Mouse (Mus musculus): Measurements from ENCODE around the gene Col27a1. TPM values are rescaled to one million over a fixed set of nuclear protein-coding genes. Genes with fewer than 3 reads are reported as not detected.

Col27a1 gene
- polyA plus RNA-seq, 1 experiment from 2014 or later = 32.3 TPM

DNA sequence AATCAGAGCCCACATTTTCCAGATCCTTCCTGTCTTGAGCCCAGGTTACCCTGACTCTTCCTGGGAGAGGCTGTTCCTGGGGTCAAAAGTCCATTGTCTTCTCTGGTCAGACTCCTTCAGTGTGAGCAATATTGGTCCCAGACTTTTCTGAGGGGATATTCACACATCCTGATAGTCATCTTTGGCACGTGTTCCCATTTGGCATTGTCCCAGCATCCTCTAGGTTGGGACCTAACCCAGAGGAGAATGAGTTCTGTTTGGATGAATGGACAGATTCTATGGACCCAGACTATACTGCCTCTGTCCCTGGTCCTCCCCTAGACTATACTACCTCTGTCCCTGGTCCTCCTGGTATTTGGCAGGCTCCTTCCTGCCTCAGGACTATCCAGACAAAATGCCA lies 53.8 kb downstream of the Col27a1 start:
- Histone ChIP-seq H3K27me3 (no peaks in the 10 kb centered on the region), H3K9ac (no peak overlapping the region), H3K27ac (no peak overlapping the region), H3K36me3 (peaks cover 93% of the 10 kb centered on the region), H3K9me3 (no peaks in the 10 kb centered on the region), H3K4me1 (peaks cover 10% of the 10 kb centered on the region), H3K4me3 (no peak overlapping the region), H3K4me2 (replicated peaks) (no peak overlapping the region)
- ATAC-seq (ENCODE audit: low FRiP score, low read depth) = no peak
- WGBS = 86% methylated on average over 1 of the region's 1 CpGs

DNA sequence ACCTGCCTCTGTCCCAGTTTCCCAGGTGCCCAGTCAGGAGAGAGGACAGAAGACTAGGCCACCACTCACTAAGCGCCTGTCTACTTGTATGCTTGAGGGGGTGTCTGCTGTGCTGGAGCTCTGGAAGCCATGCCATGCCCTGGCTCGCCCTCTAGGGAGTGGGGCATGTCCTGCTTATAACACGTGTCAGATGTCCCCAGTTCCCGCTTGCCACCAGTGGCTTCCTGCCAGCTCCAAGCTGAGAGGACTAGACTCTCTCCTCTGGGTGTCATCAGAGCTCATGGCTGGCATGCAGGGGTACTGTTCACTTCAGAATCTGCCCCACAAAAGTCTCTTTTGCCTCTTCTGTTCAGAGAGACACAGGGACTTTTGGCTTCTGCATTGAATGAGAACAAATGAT lies 55.0 kb downstream of the Col27a1 start:
- no peak overlapping the region for H3K9ac ChIP-seq
- H3K36me3 ChIP-seq = peaks cover 100% of the 10 kb centered on the region
- H3K27me3 ChIP-seq = no peaks in the 10 kb centered on the region
- H3K9me3 ChIP-seq = no peaks in the 10 kb centered on the region
- no peaks in the 10 kb centered on the region for H3K4me1 ChIP-seq
- WGBS = 67% methylated on average over 4 of the region's 4 CpGs
- no peak overlapping the region; the same call in 1 of the 2 replicates for H3K27ac ChIP-seq
- H3K4me2 ChIP-seq (replicated peaks) = no peak overlapping the region
- no peak for ATAC-seq (ENCODE audit: low FRiP score, low read depth)
- H3K4me3 ChIP-seq = no peak overlapping the region

DNA sequence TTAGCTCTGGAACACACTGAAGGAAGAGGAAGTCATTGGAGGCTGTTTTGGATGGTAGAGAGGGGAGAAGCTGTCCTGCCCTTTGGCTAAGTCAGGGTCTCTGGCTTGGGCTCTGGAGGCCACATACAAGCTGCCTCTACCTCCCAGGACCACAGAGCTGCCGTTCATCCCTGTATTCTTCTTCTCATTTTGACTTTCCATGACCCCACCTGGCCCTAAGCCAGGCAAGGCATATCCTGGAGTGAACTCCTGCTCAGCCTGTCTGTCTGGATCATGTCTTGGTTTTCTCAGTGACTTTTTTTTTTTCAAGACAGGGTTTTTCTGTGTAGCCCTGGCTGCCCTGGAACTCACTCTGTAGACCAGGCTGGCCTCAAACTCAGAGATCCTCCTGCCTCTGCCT lies 60.7 kb downstream of the Col27a1 start:
- Histone ChIP-seq H3K4me2 (replicated peaks) (no peak overlapping the region), H3K4me1 (peaks cover 3% of the 10 kb centered on the region; the same call in 1 of the 2 replicates), H3K36me3 (peaks cover 94% of the 10 kb centered on the region), H3K9ac (no peak overlapping the region), H3K27ac (no peak overlapping the region), H3K27me3 (no peaks in the 10 kb centered on the region), H3K9me3 (no peaks in the 10 kb centered on the region), H3K4me3 (no peak overlapping the region)
- WGBS = 82% methylated on average over 1 of the region's 1 CpGs
- ATAC-seq (ENCODE audit: low FRiP score, low read depth) = no peak

DNA sequence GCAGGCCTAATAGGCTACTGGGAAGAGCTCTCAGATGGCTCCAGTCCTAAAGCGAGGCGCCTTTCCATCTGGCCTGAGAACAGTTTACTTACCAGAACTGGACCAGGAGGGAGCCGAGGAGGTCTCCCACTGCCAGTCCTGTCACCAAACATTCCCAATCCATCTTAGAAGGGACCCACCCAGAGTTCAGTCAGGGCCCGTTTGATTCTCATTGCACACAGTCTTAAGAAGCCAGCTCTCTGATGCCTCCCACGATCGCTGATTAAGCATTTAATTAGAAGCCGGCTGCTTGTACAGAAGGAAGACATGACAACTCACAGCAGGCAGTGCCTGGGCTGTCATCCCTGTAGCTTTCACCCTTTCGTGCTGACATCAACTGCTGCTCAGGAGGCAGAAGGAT lies 61.4 kb downstream of the Col27a1 start:
- H3K4me3 ChIP-seq = no peak overlapping the region
- ATAC-seq (ENCODE audit: low FRiP score, low read depth) = no peak
- no peak overlapping the region for H3K27ac ChIP-seq
- H3K4me2 ChIP-seq (replicated peaks) = no peak overlapping the region
- H3K4me1 ChIP-seq = peaks cover 3% of the 10 kb centered on the region; the same call in 1 of the 2 replicates
- 69% methylated on average over 8 of the region's 8 CpGs for WGBS
- no peak overlapping the region for H3K9ac ChIP-seq
- H3K36me3 ChIP-seq = peaks cover 87% of the 10 kb centered on the region
- no peaks in the 10 kb centered on the region for H3K9me3 ChIP-seq
- H3K27me3 ChIP-seq = no peaks in the 10 kb centered on the region

DNA sequence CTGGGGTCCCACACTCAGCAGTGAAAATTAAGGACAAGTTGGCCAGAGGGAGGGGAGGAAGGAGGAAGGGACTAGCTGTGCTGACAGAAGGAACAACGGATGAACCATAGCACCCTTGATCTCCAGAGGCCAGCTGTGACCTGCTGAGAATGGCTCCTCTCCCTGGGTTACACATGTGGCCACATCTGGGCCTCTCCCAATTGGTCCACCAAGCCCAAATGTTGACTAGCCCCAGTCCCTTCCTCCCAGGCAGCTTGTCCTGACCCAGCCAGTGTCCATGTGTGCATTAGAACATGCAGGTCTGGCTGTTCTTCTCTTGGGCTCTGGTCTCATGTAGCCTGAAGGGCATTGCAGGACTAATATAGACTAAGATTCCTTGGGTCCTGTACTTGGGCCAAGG lies 62.8 kb downstream of the Col27a1 start:
- Histone ChIP-seq H3K9ac (no peak overlapping the region), H3K4me2 (replicated peaks) (no peak overlapping the region), H3K27ac (no peak overlapping the region), H3K9me3 (no peaks in the 10 kb centered on the region), H3K4me3 (no peak overlapping the region), H3K4me1 (peaks cover 3% of the 10 kb centered on the region; the same call in 1 of the 2 replicates), H3K36me3 (peaks cover 87% of the 10 kb centered on the region), H3K27me3 (no peaks in the 10 kb centered on the region)
- ATAC-seq (ENCODE audit: low FRiP score, low read depth) = no peak
- WGBS = 83% methylated on average over 1 of the region's 1 CpGs

DNA sequence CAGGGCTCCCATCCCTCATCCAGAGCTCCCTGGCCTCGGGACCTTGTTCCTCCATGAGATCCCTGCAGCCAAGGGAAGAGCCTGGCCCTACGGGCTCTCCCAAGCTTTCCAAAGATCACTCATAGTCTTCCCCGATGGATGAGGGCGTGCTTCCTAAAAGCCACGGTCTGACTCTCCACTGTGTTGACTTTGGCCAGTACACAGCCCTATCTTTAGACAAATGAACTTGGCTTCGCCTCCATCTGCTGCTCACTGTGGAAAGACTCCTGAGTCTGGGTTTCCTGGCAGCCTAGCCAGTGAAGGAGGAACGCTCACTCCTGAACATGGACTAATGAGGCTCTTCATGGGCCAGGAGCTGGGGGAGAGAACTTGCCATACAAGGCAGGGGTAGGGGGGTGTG lies 65.0 kb downstream of the Col27a1 start:
- H3K4me2 ChIP-seq (replicated peaks) = no peak overlapping the region
- no peak overlapping the region; the same call in 1 of the 2 replicates for H3K27ac ChIP-seq
- ATAC-seq (ENCODE audit: low FRiP score, low read depth) = 0 out of 2 replicates have a peak, but pooled peaks have one; percentile 24
- peaks cover 87% of the 10 kb centered on the region for H3K36me3 ChIP-seq
- H3K4me1 ChIP-seq = peaks cover 3% of the 10 kb centered on the region; the same call in 1 of the 2 replicates
- no peaks in the 10 kb centered on the region for H3K9me3 ChIP-seq
- no peak overlapping the region for H3K9ac ChIP-seq
- H3K27me3 ChIP-seq = no peaks in the 10 kb centered on the region
- 83% methylated on average over 7 of the region's 7 CpGs for WGBS
- H3K4me3 ChIP-seq = no peak overlapping the region

DNA sequence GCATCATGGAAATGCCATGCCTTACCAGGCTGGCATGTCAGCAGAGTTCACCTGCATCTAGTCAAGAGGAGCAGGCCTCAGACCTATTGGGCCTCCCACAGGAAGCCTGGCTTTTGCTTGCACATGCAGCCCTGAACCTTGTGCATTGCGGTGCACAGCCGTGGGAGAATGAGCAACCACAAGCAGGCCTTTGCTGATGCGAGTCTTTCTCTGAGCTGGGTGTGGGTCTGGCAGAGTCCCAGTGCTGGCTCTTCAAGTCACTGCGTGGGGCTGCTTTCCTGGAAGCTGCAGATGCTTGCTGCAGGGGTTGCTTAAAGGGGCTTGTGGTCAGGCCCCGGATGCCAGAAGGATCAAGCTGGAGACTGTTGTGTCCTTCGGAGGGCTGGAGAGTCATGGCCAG lies 67.9 kb downstream of the Col27a1 start:
- H3K9ac ChIP-seq = no peak overlapping the region
- H3K4me1 ChIP-seq = peaks cover 3% of the 10 kb centered on the region; the same call in 1 of the 2 replicates
- no peak for ATAC-seq (ENCODE audit: low FRiP score, low read depth)
- WGBS = 86% methylated on average over 6 of the region's 6 CpGs
- H3K36me3 ChIP-seq = peaks cover 88% of the 10 kb centered on the region
- no peak overlapping the region for H3K27ac ChIP-seq
- H3K9me3 ChIP-seq = no peaks in the 10 kb centered on the region
- no peak overlapping the region for H3K4me2 ChIP-seq (replicated peaks)
- no peak overlapping the region for H3K4me3 ChIP-seq
- no peaks in the 10 kb centered on the region for H3K27me3 ChIP-seq

DNA sequence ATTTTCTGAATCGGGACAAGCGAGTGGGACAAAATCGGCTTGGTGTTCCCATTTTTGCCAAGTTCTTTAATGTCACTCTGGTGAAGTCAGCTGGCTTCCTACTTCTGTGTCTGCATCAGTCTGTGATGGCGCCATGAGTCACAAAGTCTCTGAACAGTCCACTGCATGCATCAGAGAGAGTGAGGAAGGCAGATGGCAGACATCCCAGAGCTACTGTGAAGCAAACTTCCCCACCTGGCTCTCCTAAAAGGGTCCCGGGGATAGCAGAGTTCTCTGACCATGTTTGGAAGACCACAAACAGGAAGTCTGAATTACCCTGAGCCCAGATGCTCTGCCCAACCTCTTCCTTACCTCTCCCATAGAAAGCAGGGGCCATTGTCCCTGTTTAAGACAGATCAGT lies 69.5 kb downstream of the Col27a1 start:
- peaks cover 86% of the 10 kb centered on the region for H3K36me3 ChIP-seq
- no peak overlapping the region for H3K9ac ChIP-seq
- 87% methylated on average over 5 of the region's 5 CpGs for WGBS
- no peak for ATAC-seq (ENCODE audit: low FRiP score, low read depth)
- H3K4me1 ChIP-seq = peaks cover 3% of the 10 kb centered on the region; the same call in 1 of the 2 replicates
- no peak overlapping the region for H3K4me3 ChIP-seq
- H3K4me2 ChIP-seq (replicated peaks) = no peak overlapping the region
- no peaks in the 10 kb centered on the region for H3K9me3 ChIP-seq
- H3K27ac ChIP-seq = no peak overlapping the region
- no peaks in the 10 kb centered on the region for H3K27me3 ChIP-seq

DNA sequence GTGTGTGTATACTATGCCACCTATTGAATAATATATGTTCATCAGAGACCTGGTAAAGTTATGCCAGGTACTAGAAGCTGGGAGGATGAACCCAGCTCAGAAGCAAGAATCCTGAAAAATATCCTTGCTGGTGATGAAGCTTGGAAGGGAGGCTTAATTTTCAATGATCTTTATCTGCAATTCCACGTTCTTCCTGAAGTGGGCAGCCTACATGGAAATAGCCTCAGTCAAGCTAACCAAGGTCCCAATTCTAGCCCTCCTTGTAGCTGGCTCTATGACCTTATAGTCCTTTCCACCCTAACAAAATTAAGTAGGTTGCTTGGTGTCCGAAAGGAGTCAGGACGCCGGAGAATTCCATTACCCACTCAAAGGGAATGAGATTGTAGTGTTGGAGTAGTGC lies 72.2 kb downstream of the Col27a1 start:
- H3K36me3 ChIP-seq = peaks cover 87% of the 10 kb centered on the region
- WGBS = 89% methylated on average over 4 of the region's 4 CpGs
- no peak overlapping the region for H3K4me3 ChIP-seq
- no peaks in the 10 kb centered on the region for H3K9me3 ChIP-seq
- no peaks in the 10 kb centered on the region for H3K27me3 ChIP-seq
- H3K9ac ChIP-seq = no peak overlapping the region
- H3K27ac ChIP-seq = no peak overlapping the region
- no peak for ATAC-seq (ENCODE audit: low FRiP score, low read depth)
- H3K4me1 ChIP-seq = peaks cover 18% of the 10 kb centered on the region
- no peak overlapping the region for H3K4me2 ChIP-seq (replicated peaks)

DNA sequence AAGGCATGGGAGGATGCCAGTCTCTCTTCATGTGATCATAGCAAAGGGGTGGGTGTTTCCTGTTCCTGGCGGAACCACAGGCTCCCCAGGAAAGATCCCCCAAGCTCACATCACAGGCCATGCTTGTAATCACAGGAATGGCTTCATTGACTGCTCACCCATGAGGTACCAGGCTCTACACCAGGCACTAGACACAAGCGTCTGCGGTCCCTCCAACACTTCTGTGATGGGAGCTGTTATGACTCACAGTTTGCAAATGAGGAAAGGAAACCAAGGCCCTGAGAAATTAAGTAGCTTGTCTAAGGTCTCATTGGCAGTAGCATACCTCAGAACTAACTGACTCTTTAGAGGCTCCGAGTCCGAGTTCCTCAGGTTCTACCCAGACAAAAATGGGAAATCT lies 74.7 kb downstream of the Col27a1 start:
- Histone ChIP-seq H3K9me3 (no peaks in the 10 kb centered on the region), H3K4me1 (peaks cover 31% of the 10 kb centered on the region), H3K4me2 (replicated peaks) (no peak overlapping the region), H3K27me3 (no peaks in the 10 kb centered on the region), H3K36me3 (peaks cover 86% of the 10 kb centered on the region), H3K9ac (no peak overlapping the region), H3K27ac (no peak overlapping the region), H3K4me3 (no peak overlapping the region)
- WGBS = 92% methylated on average over 5 of the region's 5 CpGs
- no peak for ATAC-seq (ENCODE audit: low FRiP score, low read depth)

DNA sequence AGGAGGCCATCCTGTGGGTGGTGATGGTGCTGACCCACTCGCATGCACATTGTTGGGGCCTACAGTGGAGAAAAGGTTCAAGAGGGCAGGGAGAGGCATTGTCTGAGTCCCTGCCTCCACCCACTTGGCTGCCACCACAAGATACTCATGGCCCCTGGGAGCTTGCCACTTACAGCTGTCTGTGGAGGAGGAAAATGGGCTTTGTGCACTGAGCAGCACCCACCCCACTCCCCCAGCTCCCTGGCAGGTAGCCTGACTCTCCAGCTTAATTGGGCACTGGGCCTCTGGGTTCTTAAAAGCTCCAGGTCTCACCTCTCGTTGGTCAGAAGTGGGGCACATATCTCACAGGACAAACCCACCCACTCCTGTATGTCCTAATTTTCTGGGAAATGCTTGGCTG lies 76.3 kb downstream of the Col27a1 start:
- Histone ChIP-seq H3K27ac (peak overlapping the region; percentile 78), H3K9ac (no peak overlapping the region), H3K4me1 (peaks cover 31% of the 10 kb centered on the region), H3K4me3 (no peak overlapping the region), H3K4me2 (replicated peaks) (no peak overlapping the region), H3K27me3 (no peaks in the 10 kb centered on the region), H3K36me3 (peaks cover 86% of the 10 kb centered on the region), H3K9me3 (no peaks in the 10 kb centered on the region)
- no peak for ATAC-seq (ENCODE audit: low FRiP score, low read depth)
- 68% methylated on average over 2 of the region's 2 CpGs for whole genome bisulfite sequencing

DNA sequence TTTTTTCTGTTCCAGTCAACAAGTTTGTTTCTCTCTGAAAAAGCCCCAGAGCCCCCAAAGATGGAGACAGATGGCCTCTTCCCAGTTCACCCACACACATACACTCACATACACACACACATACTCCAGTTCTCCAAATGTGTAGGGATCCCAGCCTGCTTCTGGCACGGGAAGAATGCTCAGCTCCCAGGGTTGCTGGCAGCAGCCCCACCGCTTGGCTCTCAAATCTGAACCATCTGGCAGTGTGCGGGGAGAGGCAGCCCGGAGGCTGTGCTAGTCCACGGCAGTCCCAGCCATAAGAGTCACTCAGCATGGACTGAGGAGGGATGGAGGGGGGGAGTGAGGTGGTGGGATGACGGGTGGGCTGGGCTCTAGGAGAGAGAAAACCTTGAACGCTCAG lies 77.3 kb downstream of the Col27a1 start:
- peak; percentile 92 for ATAC-seq (ENCODE audit: low FRiP score, low read depth)
- 20% methylated on average over 7 of the region's 7 CpGs for WGBS

DNA sequence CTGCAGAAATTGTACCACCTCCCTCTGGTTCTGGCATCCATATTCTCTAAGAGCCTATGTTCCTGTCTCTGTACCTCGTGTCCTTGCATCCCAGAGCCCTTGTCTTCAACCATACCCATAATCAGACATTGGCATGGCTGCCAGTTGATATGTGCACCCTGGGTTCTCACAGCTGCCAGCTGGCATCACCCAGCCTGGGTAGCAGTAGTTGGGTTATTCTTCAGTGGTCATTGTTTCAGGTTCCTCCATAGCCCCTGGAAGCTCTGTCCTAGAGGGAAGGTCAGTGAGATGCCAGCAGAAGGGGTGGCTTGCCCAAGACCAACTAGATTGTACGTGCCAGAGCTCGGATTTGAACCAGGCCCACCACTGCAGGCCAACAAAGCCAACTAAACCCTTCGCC lies 77.9 kb downstream of the Col27a1 start:
- Histone ChIP-seq H3K4me1 (peaks cover 38% of the 10 kb centered on the region), H3K27me3 (no peaks in the 10 kb centered on the region), H3K4me3 (no peak overlapping the region), H3K27ac (peak overlapping the region; percentile 78; the same call in 1 of the 2 replicates), H3K9ac (no peak overlapping the region), H3K4me2 (replicated peaks) (no peak overlapping the region), H3K36me3 (peaks cover 80% of the 10 kb centered on the region), H3K9me3 (no peaks in the 10 kb centered on the region)
- 91% methylated on average over 4 of the region's 4 CpGs for WGBS
- no peak for ATAC-seq (ENCODE audit: low FRiP score, low read depth)

More for the DNA sequence above, 77.3 kb downstream of the Col27a1 start:
- Histone ChIP-seq H3K4me3 (no peak overlapping the region), H3K9me3 (no peaks in the 10 kb centered on the region), H3K9ac (no peak overlapping the region), H3K4me1 (peaks cover 36% of the 10 kb centered on the region), H3K27me3 (no peaks in the 10 kb centered on the region), H3K36me3 (peaks cover 86% of the 10 kb centered on the region), H3K27ac (peak overlapping the region; percentile 78), H3K4me2 (replicated peaks) (no peak overlapping the region; the same call in 1 of the 2 replicates)
